Mouse (Mus musculus) thymus, adult 2 months (tissue): ENCODE data around the gene Zswim7.

Experiments used
- CTCF ChIP-seq: fragments of 200-500 bp; IDR thresholded peaks from 2 replicates; pipeline ENCODE4 v1.5.1; 2012; ENCODE audit warnings: mild to moderate bottlenecking, control low read depth, low read length, moderate library complexity, borderline replicate concordance; ENCODE audit not compliant: control insufficient read depth, poor library complexity, insufficient read depth; ENCODE audit errors: extremely low read depth
- POLR2A ChIP-seq: fragments of 200-500 bp; IDR thresholded peaks from 2 replicates; pipeline ENCODE4 v1.6.1; 2012; ENCODE audit warnings: mild to moderate bottlenecking, low read length, control low read depth, moderate library complexity; ENCODE audit not compliant: control insufficient read depth, poor library complexity, insufficient read depth; ENCODE audit errors: extremely low read depth

DNA sequence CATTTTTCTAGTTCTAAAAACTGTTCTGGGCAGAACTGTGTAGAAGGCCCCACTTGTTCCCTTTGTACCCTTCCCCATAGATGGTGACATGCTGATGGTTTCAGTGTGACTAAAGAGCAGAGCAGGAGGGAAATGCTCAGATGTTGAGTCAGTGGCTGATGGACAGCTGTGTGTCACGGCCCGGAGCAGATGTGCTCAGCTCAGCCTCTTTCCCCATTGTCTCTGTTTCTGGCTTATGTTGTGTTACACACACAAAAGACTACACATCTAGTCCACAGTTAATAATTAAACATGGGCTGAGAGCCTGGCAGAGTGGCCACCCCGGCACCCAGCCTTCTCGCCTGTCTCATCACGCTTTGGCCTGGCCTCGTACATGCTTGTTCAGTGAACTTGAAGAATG, 63.4 kb downstream of the Zswim7 start:
- TF ChIP-seq CTCF: no peak
- no peak for TF ChIP-seq POLR2A
